Comparison of ENCODE assay signal across 9 mouse cellular contexts in genomic region chr13:74363176-74363858, GRCm38 (mm10). TPM values are rescaled to one million over a fixed set of nuclear protein-coding genes. Genes with fewer than 3 reads are reported as not detected.
DNase-seq lines count a peak whose midpoint lies in the region; ATAC-seq and TF ChIP-seq lines count a peak whose summit lies in the region.
"Had no signal": no experiment of that assay in that cellular context is flagged by ENCODE, and none has a peak within 500 bp of the region (broad histone marks: within the 10 kb centered on the region; RNA-seq: fewer than 3 reads in every experiment).

No protein-coding gene starts in this region.

- no peak overlapping the region for H3K27ac ChIP-seq in forebrain, embryonic 12.5 days
- no peak overlapping the region for H3K27ac ChIP-seq in forebrain, embryonic 15.5 days (replicated peaks)
- H3K27ac ChIP-seq in heart, embryonic 13.5 days (replicated peaks), result peak overlapping the region; percentile 92

- H3K27me3 ChIP-seq in forebrain, embryonic 12.5 days, result no peaks in the 10 kb centered on the region
- no peaks in the 10 kb centered on the region for H3K27me3 ChIP-seq in forebrain, embryonic 15.5 days
- H3K27me3 ChIP-seq in Patski, result no peaks in the 10 kb centered on the region
- no peaks in the 10 kb centered on the region for H3K27me3 ChIP-seq in heart, embryonic 13.5 days (replicated peaks)

- H3K4me3 ChIP-seq in forebrain, embryonic 12.5 days (replicated peaks), result no peak overlapping the region
- no peak overlapping the region for H3K4me3 ChIP-seq in forebrain, embryonic 15.5 days
- H3K4me3 ChIP-seq in heart, embryonic 13.5 days, result peak overlapping the region; percentile 46

- POLR2A ChIA-PET in Patski (lab: Charles Lee), result no interaction called here

- H3K36me3 ChIP-seq in forebrain, embryonic 12.5 days (replicated peaks), result peaks cover 29% of the 10 kb centered on the region
- peaks cover 25% of the 10 kb centered on the region for H3K36me3 ChIP-seq in forebrain, embryonic 15.5 days
- peaks cover 43% of the 10 kb centered on the region for H3K36me3 ChIP-seq in heart, embryonic 13.5 days

- no peak overlapping the region for H3K4me2 ChIP-seq in forebrain, embryonic 12.5 days
- no peak overlapping the region for H3K4me2 ChIP-seq in forebrain, embryonic 15.5 days (replicated peaks)
- peak overlapping the region; percentile 67 for H3K4me2 ChIP-seq in heart, embryonic 13.5 days

- 92% methylated on average over 13 of the region's 13 CpGs for WGBS in forebrain, embryonic 12.5 days
- 90% methylated on average over 13 of the region's 13 CpGs for WGBS in forebrain, embryonic 15.5 days
- 71% methylated on average over 13 of the region's 13 CpGs for WGBS in heart, embryonic 13.5 days

- no peaks in the 10 kb centered on the region for H3K9me3 ChIP-seq in forebrain, embryonic 12.5 days
- no peaks in the 10 kb centered on the region for H3K9me3 ChIP-seq in forebrain, embryonic 15.5 days
- peaks cover 3% of the 10 kb centered on the region for H3K9me3 ChIP-seq in heart, embryonic 13.5 days

- no peak for TF ChIP-seq CTCF in Patski (IDR thresholded peaks at IDR 0.05)

- peak; percentile 30; the same call in 1 of the 2 replicates for ATAC-seq in forebrain, embryonic 12.5 days (ENCODE audit: low FRiP score)
- no peak for ATAC-seq in forebrain, embryonic 15.5 days (replicated peaks)
- ATAC-seq in Patski, result peak; percentile 89
- ATAC-seq in heart, embryonic 13.5 days (ENCODE audit: extremely low read depth, insufficient number of reproducible peaks, low FRiP score, low TSS enrichment), result no peak

- no peak for DNase-seq in Patski (ENCODE audit: low read depth, low spot score)
- peak; percentile 15 for DNase-seq in kidney, postnatal 10 days
- DNase-seq in spleen, adult 12 weeks (ENCODE audit: low spot score), result no peak
- DNase-seq in urinary bladder, postnatal 25 days (ENCODE audit: low spot score), result no peak
- DNase-seq in layer of hippocampus, adult 9-10 months (ENCODE audit: low spot score), result no peak
- DNase-seq: right cerebral cortex, postnatal 14 days had no signal

- no peak overlapping the region for H3K9ac ChIP-seq in forebrain, embryonic 12.5 days
- no peak overlapping the region for H3K9ac ChIP-seq in forebrain, embryonic 15.5 days (replicated peaks)
- peak overlapping the region; percentile 74 for H3K9ac ChIP-seq in heart, embryonic 13.5 days

- in situ Hi-C loops in Patski (cut with MboI; ENCODE audit: low pct_unique_long_range_greater_than_20kb), result no loop called here

- no peaks in the 10 kb centered on the region for H3K4me1 ChIP-seq in forebrain, embryonic 12.5 days
- H3K4me1 ChIP-seq in forebrain, embryonic 15.5 days, result no peaks in the 10 kb centered on the region
- peaks cover 32% of the 10 kb centered on the region for H3K4me1 ChIP-seq in heart, embryonic 13.5 days

- CTCF ChIA-PET in Patski (lab: Charles Lee), result interaction anchor here (1.3 kb wide), 1 partner anchor 9 kb away, joined by 3 read pairs; no protein-coding TSS in a partner anchor

RNA-seq across cellular contexts. Expression of gene Lrrc14b, which starts 0.5 kb away (rescaled TPM):
- not detected in 2 replicates for polyA plus RNA-seq in forebrain, embryonic 12.5 days (2016; fragmentation: Nextera tagmentation; extraction: Ambion mirVana)
- polyA plus RNA-seq in forebrain, embryonic 15.5 days (2015; fragmentation: Nextera tagmentation; extraction: Ambion mirVana), result not detected in 2 replicates
- polyA plus RNA-seq in Patski (2021), result not detected
- polyA plus RNA-seq in heart, embryonic 13.5 days (2015; fragmentation: Nextera tagmentation; extraction: Ambion mirVana), result 2.6 and 3.2 TPM in 2 replicates

RNA-seq across cellular contexts. Expression of gene Ccdc127, which starts 13.2 kb away (rescaled TPM):
- 60.2 and 67.6 TPM in 2 replicates for polyA plus RNA-seq in forebrain, embryonic 12.5 days (2016; fragmentation: Nextera tagmentation; extraction: Ambion mirVana)
- 47.1 and 47.4 TPM in 2 replicates for polyA plus RNA-seq in forebrain, embryonic 15.5 days (2015; fragmentation: Nextera tagmentation; extraction: Ambion mirVana)
- polyA plus RNA-seq in Patski (2021), result 45.2 TPM
- polyA plus RNA-seq in heart, embryonic 13.5 days (2015; fragmentation: Nextera tagmentation; extraction: Ambion mirVana), result 38.4 and 43.3 TPM in 2 replicates

RNA-seq across cellular contexts. Expression of gene Sdha, which starts 13.2 kb away (rescaled TPM):
- polyA plus RNA-seq in forebrain, embryonic 12.5 days (2016; fragmentation: Nextera tagmentation; extraction: Ambion mirVana), result 231 and 233 TPM in 2 replicates
- polyA plus RNA-seq in forebrain, embryonic 15.5 days (2015; fragmentation: Nextera tagmentation; extraction: Ambion mirVana), result 212 and 220 TPM in 2 replicates
- polyA plus RNA-seq in Patski (2021), result 368 TPM
- 427 and 491 TPM in 2 replicates for polyA plus RNA-seq in heart, embryonic 13.5 days (2015; fragmentation: Nextera tagmentation; extraction: Ambion mirVana)

RNA-seq across cellular contexts. Expression of gene Zfp72, which starts 27.3 kb away (rescaled TPM):
- polyA plus RNA-seq in forebrain, embryonic 12.5 days (2016; fragmentation: Nextera tagmentation; extraction: Ambion mirVana), result 3.1 and 3.2 TPM in 2 replicates
- polyA plus RNA-seq in forebrain, embryonic 15.5 days (2015; fragmentation: Nextera tagmentation; extraction: Ambion mirVana), result 6.3 and 7.0 TPM in 2 replicates
- 5.7 TPM for polyA plus RNA-seq in Patski (2021)
- polyA plus RNA-seq in heart, embryonic 13.5 days (2015; fragmentation: Nextera tagmentation; extraction: Ambion mirVana), result 3.1 and 3.8 TPM in 2 replicates

RNA-seq across cellular contexts. Expression of gene Ftl1-ps1, which starts 36.2 kb away (rescaled TPM):
- 87.6 and 99.5 TPM in 2 replicates for polyA plus RNA-seq in forebrain, embryonic 12.5 days (2016; fragmentation: Nextera tagmentation; extraction: Ambion mirVana)
- polyA plus RNA-seq in forebrain, embryonic 15.5 days (2015; fragmentation: Nextera tagmentation; extraction: Ambion mirVana), result 90.1 and 94.7 TPM in 2 replicates
- polyA plus RNA-seq in Patski (2021), result 1,527 TPM
- 79.1 and 99.5 TPM in 2 replicates for polyA plus RNA-seq in heart, embryonic 13.5 days (2015; fragmentation: Nextera tagmentation; extraction: Ambion mirVana)

Comparison
In these comparisons a context has a peak if more than half of its experiments do, and no peak if none do; other contexts are left out.
1. ATAC-seq: peak in forebrain, embryonic 12.5 days (single experiment) and Patski (single experiment); none in forebrain, embryonic 15.5 days (single experiment) and heart, embryonic 13.5 days (single experiment).